Mouse (Mus musculus) right cerebral cortex, adult 18-20 months (tissue): ENCODE results near the gene Abcg3.
"Not testable (repeated sequence)": the region's sequence is repeated elsewhere in the genome, so short reads cannot be mapped to it uniquely, and the experiment has no call there.

Experiments
- DNase-seq: peaks from one replicate; pipeline ENCODE4 v3.0.0; 2022; ENCODE audit warnings: mixed read lengths

The Abcg3 gene

GRCm38 (mm10) chr5:104982535-104982934, at the start of gene Abcg3:
Gene Abcg3, minus strand, starts transcription at chr5:104982718.
- no peak for DNase-seq

- no peak for DNase-seq
Measured at GRCm38 (mm10) chr5:105012551-105012950, 30.0 kb upstream of the Abcg3 start.

DNA sequence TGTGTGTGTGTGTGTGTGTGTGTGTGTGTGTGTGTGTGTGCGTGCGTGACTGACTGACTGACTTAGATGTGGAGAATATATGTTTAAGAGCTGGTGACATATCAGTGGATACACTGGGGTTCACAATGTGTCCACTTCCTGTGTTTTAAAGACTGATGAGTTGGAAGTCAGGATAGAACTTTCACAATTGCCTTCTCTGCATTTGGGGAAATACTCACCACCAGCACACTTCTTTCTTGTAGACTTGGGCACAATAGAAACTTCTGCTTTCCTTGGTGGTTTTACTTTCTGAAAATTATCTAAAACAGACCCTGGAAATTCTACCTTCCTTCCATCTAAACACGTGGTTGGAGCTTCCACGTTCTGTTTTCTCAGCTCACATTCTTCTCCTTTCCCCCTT, 29.1 kb upstream of the Abcg3 start:
- no peak for DNase-seq

DNA sequence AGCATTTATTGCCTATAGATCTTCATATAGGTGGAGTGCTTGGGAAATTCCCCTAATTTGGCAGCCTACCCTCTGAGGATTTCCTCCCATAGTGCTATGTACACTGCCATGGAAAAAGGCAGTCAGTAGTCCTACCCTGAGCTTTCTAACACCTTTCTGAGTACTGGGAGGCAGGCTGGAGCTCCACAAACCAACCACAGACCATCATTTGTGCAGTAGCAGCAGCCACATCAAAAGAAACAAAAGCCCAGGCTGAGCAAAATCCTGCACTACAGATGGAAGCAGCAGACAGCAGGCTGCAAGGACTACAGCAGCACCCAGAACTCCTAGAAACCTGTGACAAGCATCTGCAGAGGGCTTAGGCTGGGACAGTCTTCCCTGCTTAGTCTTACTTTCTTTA, 27.9 kb upstream of the Abcg3 start:
- DNase-seq = no peak

- DNase-seq = no peak
Measured at GRCm38 (mm10) chr5:104989411-104989810, 6.9 kb upstream of the Abcg3 start.

DNA sequence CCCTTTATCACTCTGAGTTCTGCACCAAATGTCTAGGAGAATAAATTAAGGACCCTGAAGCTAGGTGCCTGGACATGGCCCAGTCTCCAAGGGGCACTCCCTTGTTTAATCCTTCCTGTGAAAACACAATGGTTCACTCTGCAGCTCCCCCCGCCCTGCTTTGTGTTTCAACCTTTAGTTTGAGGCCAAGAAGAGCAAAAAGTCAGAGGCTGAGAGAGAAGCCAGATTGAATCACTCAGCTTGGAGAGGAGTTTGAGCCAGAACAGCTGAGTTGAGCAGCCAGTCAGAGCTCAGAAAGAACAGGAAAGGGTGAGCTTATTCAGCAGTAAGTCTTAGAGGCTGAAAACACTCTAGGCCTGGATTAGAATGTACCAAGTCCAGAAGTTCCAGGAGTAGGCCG, 5.5 kb upstream of the Abcg3 start:
- DNase-seq = no peak

DNA sequence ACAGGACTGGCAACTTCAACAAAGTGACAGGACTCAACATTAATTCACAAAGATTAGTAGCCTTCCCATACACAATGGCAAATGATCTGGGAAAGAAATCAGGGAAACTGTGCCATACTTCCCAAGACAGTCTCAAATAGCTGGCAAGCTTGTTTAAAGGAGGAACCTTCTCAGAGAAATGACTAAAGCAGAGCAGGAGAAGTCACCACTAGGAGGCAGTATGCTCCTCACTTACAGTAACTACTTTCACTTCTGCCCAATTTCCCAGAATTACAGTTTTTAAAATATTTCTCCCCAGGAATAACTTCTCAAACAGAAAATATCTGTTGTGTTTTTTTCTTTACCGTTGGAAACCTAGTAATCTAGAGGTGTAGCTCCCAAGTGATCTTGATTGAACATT, 4.2 kb upstream of the Abcg3 start:
- DNase-seq = peak; percentile 4

- DNase-seq = no peak
Measured at GRCm38 (mm10) chr5:104979040-104979513, 3.4 kb downstream of the Abcg3 start.

DNA sequence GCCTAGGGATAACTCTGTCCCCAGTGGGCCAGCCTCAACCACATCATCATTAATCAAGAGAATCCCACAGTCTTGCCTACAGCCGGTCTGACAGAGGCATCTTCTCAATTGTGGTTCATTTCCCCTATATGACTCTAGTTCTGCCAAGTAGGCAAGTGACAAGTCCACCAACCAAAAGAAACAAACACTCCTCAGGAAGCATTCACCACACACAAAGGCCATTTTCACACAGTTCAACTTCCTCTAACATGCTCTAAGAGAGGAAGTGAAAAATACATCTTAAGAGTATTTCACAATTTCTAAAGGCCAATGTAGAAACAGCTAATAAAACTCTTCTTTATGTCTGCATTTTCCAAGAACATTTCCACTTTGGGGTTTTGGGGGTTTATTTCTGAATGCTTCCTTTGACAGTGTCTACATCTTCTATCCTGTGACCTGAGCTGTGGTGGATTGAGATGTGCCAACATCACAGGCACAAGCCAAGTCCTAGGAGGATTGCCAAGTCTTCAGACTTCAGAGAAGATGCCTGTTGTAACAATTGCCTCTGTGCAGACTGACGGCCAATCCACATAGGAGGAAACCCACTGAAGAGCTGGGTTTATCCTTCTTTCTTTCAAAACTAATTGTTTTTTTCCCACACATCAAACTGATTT, 24.3 kb downstream of the Abcg3 start:
- DNase-seq = no peak

- DNase-seq = no peak
Measured at GRCm38 (mm10) chr5:104955208-104955607, 27.3 kb downstream of the Abcg3 start.

- DNase-seq = no peak
Measured at GRCm38 (mm10) chr5:104946951-104947350, 35.6 kb downstream of the Abcg3 start.

DNA sequence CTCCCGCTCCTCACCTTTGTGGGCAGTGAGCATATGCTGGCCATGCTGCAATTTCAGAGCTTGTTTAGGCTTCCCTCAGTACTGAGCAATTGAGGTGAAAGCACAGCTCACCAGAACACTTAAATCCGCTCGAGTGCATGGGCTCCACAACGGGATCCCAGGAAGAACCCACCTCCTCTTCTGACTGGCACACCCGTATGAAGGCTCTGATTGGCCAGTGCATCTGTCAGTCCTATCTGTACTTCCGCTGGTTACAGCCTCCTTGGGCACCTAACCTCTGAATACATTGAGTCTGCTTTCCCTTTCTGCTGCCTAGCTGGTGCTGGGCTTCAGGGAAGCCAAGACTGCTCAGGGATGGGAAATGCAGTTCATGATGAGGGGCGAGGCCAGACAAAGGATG, 48.4 kb downstream of the Abcg3 start:
- no peak for DNase-seq

DNA sequence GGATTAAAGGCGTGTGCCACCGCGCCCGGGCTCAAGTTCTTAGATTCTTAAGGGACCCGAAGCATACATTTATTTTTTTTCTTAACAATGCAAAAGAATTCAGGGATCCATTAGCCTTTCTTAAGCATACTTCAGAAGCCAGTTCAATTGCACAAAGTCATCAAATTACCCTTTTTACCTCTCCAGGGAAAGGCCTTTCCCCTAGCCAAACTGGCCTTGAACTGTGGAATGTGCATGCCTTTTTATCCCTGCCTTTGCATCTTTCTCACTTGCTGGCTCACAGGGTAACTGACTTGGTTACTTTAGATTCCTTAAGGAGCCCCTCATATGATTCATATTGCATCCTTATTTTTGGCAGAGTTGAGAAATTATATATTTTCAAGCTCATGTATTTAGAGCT, 76.0 kb downstream of the Abcg3 start:
- DNase-seq = not testable (repeated sequence)
